Mouse (Mus musculus) layer of hippocampus, postnatal 14 days (tissue): Measurements from ENCODE around the gene Zfp277. TPM values are rescaled to one million over a fixed set of nuclear protein-coding genes. Genes with fewer than 3 reads are reported as not detected.
A peak's percentile ranks its signal among the peaks of the same experiment; 100 is the strongest.

Experiments
- DNase-seq, 2 experiments: peaks; one replicate each; pipeline ENCODE4 v3.0.0; 2021 to 2022; ENCODE audit warnings: low spot score in 2 of 2, mixed read lengths in 1 of 2
- long read RNA-seq, 2 experiments: library from polyadenylated mRNA; stranded (forward); transcript quantifications; one replicate each; pipeline ENCODE4 v2.0.0; 2021
- total RNA-seq, 2 experiments: library from RNA; stranded (reverse); gene quantifications; 2 replicates each; pipeline ENCODE4 v1.2.3; 2021

Zfp277 gene
- 10 to 100 TPM; 24.1 to 26.1 TPM for total RNA-seq
- long read RNA-seq, experiment 1, transcript Zfp277-201 (12 exons, 2,188 nt) = major isoform, 19 of 33 reads
- long read RNA-seq, experiment 1, partial matches to known transcripts = 9 of 33 reads
- long read RNA-seq, experiment 1, other reads (novel, unspliced or antisense) = 5 of 33 reads
- long read RNA-seq, experiment 2, transcript Zfp277-201 (12 exons, 2,188 nt) = major isoform, 26 of 45 reads
- long read RNA-seq, experiment 2, partial matches to known transcripts = 12 of 45 reads
- long read RNA-seq, experiment 2, other reads (novel, unspliced or antisense) = 7 of 45 reads

DNA sequence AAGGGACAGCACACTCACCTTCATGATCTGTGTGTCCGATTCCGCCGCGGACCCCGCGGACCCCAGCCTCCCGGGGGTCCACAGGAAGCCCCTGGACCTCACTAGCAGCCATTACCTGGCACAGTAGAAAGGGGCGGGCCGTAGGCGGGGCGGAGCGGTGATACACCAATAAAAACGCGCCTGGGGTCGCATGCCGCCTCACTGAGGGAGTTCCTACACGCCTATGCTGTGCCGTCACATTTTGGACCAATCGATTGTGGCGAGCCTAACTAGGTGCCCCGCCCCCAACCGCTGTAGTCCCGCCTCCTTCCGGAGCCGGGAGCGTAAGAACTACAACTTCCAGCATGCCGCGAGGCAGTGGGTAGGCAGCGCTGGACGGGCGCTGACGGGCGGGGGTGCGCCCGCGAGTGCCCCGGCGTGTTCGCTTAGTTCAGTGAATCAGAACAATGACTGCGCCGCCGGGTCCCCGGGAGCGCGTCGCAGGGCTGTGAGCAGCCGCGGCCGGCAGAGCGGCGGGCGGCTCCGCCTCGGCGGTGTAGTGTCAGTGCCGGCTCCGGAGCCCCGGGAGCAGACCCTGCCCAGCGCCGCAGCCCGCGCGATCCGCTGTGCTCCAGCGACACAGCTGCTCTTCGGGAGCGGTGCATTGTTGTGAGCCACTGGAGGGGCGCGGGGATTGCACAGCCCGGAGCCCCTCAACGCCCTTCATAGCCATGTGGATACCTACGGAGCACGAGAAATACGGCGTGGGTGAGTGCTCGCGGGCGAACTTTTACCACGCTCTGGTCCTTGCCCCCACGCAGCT lies at the start of gene Zfp277, which contains the start of gene Dock4:
TSS of gene Zfp277 (minus strand) at position 255 of the 802 bp plus-strand sequence.
TSS of gene Dock4 (plus strand) at position 305 of the 802 bp plus-strand sequence.
- DNase-seq = peak; percentile 98 to 100

DNA sequence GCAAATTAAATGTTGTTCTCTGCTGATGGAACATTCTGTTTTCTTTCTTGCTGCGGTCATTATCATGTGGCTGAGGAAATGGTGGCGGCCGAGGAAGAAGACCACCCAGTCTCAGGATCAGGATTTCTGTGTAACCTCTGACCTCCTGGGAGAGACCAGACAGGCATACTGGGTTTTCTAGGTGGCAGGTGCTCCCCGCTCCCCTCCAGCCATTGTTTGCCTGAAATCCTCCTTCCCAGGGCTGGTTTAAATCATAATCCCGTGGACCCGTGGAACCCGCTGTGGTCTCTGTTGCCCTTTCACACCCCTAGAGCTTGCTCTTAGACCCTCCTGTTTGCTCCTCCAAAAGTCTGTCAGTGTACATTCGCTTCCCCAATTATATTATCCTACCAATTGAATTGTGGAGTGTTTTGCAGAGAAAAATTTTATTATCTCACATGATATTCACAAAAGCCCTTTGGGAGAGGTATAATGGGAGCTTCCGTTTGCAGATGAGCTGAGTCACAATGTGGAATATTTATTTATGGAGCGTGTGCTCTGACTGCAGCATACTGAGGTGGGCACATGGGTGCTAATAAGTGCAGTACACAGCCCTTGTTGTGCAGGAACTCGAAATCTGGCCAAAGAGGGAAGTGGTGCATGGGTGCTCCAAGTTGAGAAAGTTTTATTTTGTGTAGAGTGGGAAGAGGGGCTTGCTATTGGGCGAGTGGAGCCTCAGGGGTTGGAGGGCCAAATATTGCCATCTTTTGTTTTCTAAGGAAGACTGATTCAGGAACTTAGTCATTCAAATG lies 40.5 kb upstream of the Zfp277 start:
- DNase-seq = no peak

DNA sequence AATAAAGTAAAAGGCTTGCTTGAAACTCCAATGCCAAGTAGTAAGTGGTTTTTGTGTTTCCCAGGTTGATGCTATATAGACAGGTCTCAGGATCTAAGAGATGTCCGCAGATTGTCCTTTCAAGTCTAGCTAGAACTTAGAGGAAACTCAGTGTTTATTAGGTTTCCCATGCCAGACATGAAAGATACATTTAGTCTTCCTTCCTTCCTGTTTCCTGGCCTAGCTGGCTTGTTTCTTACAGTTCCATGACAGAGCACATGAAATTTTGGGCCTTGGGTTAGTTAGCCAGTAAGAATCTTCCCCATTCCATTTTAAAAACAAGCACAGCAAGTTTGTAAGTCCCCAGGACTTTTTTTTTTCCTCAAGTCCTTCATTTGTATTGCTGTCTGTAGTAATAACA lies 39.5 kb upstream of the Zfp277 start:
- DNase-seq = no peak

DNA sequence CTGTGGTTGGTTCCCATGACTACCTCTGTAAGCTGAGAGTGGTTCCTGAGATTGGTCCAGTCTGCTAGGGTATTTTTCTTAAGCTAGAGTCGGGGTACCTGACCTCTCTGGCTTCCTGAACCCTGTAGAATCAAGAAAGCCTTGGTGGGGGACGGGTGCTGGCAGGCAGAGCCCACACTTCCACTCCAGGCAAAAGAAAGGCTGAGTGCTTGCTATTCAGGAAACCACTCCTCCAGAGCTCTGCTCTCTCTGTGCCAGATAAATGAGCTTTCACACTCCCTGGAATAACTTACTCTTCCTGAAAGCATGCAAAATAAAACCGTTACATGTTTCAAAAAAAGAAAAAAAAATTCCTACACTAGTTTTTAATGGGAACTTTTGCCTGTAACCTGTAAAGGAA lies 38.5 kb upstream of the Zfp277 start:
- no peak for DNase-seq

DNA sequence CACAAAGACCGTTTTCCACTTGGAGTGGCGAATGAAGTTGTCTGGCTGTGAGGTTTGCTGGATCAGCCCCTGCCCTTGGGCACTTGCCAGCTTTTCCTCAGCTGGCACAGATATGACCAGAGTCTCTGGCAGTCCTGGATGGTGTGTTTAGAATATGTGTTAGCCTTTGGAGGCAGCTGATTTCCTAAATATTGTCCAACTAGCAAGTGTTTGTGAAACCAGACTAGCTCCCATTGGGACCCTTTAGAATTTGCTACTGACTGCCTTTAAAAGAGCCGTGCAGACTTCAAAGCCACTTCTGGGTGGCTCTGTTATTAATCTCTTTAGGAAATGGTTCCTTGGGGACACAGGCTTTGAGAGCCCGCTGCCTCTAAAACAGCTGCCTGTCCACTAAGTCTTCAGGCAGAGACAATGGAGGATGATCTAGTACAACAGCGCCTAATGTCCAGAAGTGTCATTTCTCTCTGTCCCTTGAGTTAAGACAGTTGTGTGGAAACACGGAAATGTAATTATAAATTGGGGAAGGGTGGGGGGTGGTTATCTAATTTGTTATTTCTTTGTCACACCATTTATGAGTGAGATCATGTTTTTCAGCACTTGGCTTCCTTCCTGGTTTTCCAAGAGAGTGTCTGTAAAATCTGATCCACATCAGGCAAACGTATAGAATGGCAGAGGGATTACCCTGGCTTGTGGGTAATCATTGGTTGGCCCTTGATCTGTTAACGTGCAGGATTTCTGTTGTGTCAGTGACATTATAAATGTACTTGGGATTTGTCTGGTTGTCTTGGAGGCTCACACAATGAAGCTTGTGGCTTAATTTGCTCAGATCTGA lies 32.1 kb upstream of the Zfp277 start:
- no peak for DNase-seq

DNA sequence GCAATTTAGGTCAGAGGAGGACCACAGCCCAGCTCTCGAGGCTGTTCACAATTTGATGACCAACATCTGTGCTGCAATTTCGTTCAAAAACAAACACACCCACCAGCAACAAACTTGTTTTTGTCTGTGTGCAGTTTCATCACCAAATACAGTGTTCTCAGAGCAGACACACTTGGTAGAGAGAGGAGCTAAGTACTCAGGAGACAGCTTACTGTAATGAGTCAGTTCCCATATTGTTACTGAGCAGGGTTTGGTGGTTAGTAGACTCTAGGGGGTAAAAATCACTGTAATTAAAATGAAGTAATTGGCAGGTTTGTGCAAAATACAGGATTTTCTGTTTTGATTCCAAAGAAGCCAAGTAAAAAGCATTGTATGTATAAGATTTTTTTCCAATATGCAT lies 28.0 kb upstream of the Zfp277 start:
- DNase-seq = no peak

DNA sequence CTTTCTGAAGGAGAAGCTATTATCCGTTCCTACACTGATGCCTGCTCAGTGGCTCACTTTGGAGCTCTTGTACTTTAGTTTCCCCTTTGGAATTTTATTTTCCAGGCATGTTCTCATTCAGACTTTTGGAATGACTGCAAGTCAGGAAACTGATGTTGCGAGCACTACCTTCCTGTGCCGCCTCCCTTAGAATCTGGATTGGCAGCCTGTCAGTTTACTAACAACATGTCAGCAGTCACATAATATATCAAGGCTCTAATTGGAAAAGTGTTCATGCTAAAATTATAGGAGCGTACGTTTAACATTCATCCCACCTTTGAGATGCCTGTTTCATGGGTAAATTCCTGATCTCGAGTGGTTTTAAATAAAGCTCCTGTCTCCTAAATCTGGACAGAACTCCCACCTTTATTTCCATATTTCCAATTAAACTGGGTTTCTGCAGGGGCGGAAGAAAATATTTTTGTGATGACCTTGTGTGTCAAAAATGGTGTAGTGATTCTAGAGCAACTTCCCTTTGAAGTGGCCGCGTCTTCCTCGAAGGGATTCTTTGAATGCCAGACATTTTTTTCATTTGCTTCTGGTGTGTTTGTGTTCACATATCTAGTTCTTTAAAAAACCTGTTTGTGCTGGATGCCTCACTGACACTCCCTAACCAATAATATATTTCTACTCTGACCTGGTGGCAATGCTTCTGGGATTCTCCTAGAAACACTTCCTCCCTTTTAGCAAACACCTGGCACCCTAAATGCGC lies 26.1 kb upstream of the Zfp277 start:
- DNase-seq = no peak

DNA sequence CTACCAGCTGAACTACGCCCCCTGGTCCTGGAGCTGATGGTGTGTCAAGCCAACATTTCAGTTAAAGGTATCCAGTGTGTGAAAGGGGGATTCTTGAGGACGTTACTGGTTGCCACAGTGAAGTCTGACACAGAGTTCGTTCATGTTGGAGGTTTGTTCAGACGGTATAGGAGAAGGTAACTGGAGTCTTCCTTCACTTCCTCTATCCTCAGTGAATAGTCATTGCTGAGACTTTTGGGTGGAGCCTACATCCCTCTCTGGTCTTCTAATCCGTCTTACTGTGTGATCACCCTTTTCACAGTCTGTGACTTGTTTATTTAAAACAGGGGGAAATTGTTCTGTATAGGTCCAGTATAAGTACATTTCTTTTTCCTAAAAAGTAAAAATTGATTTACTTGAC lies 23.3 kb upstream of the Zfp277 start:
- no peak for DNase-seq

DNA sequence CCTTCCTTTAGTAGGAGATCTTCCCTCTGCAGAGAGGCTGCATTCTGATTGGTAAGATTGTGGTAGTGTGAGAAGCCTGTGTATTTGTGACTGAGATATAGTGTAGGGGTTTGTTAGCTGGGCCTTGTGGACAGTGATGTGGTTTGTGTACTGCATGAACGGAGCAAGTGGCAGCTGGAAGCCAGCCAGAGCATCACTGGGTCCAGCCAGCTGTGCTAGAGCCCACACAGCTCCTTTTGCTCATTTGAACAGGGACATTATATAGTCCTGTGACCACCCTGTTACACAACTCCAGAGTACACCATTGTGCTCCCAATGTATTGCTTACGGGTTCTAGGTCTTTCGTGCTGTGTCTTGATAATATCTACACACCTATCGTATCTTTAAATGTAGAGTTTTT lies 22.5 kb upstream of the Zfp277 start:
- peak in 1 of 2 experiments; percentile 55 for DNase-seq

DNA sequence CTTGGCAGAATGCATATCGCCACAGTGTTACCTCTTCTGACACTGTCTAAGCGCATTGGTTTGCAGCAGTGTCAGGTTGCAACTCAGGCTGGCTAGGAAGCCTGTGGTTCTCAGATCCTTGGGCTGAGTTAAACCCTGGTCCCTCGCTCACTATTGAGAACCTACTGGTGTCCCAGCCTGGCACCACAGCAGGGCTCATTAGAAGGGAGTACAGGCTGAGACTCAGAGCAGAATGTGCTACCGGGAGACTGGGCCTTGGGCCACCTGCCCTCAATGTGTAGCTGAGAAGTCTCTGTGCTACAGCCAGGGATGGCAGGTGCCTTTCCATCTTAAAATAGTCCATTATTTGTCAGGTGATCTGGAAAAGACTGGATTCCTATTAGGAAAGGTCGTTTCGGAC lies 18.6 kb upstream of the Zfp277 start:
- DNase-seq = peak; percentile 56 to 76

DNA sequence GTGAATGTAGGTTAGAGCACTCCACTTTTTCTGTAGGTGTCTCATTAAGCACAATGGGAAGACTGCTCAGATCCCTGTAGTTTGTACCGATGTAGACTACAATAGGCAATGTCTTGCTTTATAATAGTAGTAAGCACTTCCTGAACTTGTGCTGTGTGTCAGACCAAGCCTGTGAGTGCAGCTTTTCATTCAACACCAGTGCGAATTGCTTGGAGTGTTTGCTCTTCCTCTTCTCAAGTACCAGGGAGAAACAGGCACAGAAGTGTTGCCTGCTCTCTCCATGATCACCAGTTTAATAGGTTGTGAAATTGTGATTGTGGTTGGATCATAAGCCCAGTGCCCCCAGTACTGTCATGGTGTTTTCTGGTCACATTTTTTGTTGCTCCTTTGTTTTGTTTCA lies 18.1 kb upstream of the Zfp277 start:
- no peak for DNase-seq

DNA sequence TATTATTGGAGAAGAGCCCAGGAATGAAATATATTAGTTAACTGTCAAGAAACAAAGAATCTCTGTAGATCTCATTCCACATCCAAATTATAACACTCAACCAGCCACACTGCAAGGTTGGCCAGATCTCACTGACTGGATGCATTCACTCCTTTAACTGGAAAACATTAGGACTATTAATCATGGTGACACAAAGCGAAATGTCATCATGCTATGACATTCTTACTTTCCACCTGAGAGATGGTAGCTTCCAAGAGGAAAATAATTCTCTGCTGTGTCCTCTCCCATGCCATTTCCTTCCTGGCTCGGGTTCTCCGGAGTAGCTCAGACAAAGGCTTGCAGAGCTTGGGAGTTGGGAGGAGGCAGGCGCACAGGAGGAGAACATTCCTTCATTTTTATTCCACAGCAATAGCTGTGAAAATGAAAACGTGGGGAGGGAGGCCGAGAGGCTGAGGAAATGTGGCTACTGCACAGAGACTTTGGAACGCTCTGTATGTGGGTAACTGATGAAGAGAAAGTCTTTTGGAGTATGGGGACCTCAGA lies 17.1 kb upstream of the Zfp277 start:
- DNase-seq = no peak

DNA sequence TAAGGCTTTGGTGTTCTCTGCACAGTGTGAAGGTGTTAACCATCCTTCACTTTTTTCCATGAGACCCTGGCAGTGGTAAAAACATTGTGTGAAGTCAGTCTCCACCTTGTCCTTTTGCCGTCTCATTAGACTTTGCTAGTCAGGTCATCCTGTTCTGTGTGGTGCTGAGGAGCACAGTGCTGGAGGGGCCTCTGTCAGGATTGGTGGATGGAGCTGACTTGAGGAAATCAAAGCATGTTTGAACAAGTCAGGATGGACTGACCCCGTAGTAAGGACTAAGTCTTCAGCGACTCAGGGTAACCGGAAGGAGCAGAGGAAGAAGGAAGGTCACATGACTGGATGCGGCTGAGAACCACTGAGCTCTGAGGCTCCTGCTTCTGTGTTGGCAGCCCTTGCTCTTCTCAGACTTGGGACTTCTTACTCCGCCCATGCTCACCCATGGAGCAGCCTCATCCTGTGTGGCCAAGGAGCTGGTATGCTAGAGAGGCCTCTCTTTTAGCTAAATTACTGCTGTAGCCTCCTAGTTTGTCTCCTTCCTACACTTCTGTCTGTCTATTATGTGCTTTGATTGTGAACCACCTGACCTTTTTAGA lies 14.1 kb upstream of the Zfp277 start:
- DNase-seq = no peak

DNA sequence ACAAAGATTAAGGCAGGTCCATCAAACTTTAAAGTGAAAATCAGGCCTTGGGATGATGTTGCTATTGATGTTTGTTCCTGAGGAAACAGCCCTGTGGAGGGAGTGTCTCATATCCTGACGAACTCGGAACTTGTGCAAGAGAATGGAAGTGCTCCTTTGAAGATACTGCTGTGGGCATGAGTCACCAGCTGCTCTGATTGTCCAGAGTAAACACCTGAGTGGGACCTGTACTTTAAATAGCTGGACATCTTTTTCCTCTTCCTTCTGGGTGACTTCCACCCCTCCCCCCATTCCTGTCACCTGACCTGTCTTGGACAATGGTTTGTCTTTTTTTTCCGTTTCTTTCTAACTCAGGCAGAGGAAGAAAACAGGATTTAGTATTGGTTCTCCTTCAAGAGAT lies 13.3 kb upstream of the Zfp277 start:
- no peak for DNase-seq

DNA sequence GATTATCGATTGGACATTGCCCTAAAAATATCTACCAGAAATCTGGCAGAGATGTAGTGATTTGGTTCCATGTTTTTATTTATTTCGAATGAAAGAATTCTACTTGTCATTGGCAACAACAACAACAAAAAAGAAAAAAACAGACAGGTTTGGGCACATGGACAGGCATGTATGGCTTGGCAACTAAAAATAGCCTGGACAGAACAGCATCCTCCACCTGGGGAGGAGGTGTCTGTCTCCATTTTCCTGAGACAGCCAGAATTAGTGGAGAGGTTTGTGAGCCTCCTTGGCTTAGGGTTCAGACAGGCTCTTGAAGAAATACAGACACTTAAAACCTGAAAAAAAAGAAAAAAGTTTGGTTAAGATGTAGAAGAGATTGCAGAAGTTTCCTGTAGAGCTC lies 10.8 kb upstream of the Zfp277 start:
- DNase-seq = no peak

DNA sequence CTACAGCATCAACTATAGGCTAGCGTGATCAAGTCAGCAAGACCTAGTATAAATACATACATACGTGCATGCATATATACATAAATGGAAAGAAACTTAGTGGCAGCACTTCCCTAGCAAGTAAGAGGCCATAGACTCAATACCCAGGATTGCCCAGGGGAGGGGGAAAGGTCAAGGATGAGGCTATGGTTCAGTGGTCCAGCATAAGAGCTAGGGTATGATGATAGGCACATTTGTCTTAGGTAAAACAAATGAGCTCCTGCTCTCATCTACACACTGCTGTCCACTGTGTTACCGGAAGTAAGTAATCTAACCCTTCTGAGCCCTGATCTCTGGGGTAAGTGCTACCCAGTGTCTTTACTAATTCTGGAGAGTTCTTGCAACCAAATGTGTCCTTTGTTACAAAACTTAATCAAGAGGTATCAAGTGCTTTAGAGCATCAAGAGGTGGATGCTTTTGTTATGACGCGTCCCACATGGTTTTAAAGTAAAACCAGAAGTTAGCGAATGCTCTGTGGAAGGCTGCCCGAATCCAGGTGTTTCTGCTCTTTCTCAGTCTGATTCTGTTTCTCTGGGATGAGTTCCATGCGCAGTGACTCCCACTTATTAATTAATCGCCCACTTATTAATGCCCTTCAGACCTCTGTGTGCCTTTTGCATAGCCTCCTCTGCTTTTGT lies 3.6 kb upstream of the Zfp277 start:
- DNase-seq = no peak

DNA sequence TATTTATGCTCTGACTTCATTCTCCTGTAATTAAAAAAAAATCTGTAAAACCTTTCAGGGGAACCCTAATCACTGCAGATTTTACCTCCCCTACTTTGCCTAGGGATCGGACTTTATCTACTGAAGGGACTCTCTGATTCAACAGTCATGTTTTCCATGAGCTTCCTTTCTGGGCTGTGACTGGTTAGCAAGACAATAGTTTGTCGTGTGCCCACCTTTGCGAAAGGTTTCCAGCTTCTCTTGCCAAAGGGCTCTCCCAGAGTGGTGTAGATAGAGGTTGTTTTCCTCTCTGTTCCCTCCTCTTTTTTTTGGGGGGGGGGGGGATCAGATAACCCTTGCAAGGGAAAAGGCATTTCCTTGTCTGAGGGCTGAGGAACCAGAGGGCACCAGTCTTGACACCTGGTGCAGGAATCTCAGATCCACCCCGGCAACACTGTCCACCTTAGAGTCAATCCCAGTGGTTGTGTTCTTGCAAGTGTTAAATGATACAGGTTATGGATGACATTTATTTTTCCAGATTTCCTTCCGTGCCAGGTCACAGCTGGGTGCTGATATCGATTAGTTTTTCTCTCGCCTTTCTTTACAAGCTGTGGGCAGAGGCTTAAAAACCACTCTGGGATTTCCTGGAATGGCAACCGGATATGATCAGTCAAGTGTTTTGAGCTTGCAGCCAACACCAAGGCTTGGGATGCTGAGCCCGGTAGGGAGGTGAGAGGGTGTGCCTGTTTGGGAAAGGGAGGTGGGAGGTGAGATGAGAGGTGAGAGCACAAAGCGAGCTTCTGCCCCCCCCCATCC lies 2.1 kb upstream of the Zfp277 start:
- no peak for DNase-seq
